Mouse (Mus musculus): ENCODE results near the gene Pou3f3. TPM values are rescaled to one million over a fixed set of nuclear protein-coding genes. Genes with fewer than 3 reads are reported as not detected.

Gene Pou3f3
- polyA plus RNA-seq, 1 experiment = not detected

GRCm38 (mm10) chr1:42709024-42709423 is 13.5 kb downstream of the Pou3f3 start:
- no peak for TF ChIP-seq POLR2A (IDR thresholded peaks at IDR 0.05; ENCODE audit: borderline replicate concordance, low read depth, low read length)
- TF ChIP-seq CTCF (IDR thresholded peaks at IDR 0.05; ENCODE audit: low read depth, low read length) = no peak
- H3K27ac ChIP-seq (ENCODE audit: insufficient read depth, low read depth, low read length) = no peak overlapping the region
- no peak overlapping the region for H3K4me3 ChIP-seq (ENCODE audit: insufficient read depth, low read length)
- no peaks in the 10 kb centered on the region for H3K4me1 ChIP-seq (ENCODE audit: control insufficient read depth, insufficient read depth, low read length)

GRCm38 (mm10) chr1:42709431-42710160 is 14.0 kb downstream of the Pou3f3 start:
- Histone ChIP-seq H3K4me1 (ENCODE audit: control insufficient read depth, insufficient read depth, low read length) (no peaks in the 10 kb centered on the region), H3K4me3 (ENCODE audit: insufficient read depth, low read length) (no peak overlapping the region), H3K27ac (ENCODE audit: insufficient read depth, low read depth, low read length) (no peak overlapping the region)
- TF ChIP-seq POLR2A (IDR thresholded peaks at IDR 0.05; ENCODE audit: borderline replicate concordance, low read depth, low read length) (no peak), CTCF (IDR thresholded peaks at IDR 0.05; ENCODE audit: low read depth, low read length) (no peak)

- no peaks in the 10 kb centered on the region for H3K4me1 ChIP-seq (ENCODE audit: control insufficient read depth, insufficient read depth, low read length)
- no peak overlapping the region for H3K4me3 ChIP-seq (ENCODE audit: insufficient read depth, low read length)
- H3K27ac ChIP-seq (ENCODE audit: insufficient read depth, low read depth, low read length) = no peak overlapping the region
- no peak for TF ChIP-seq POLR2A (IDR thresholded peaks at IDR 0.05; ENCODE audit: borderline replicate concordance, low read depth, low read length)
- no peak for TF ChIP-seq CTCF (IDR thresholded peaks at IDR 0.05; ENCODE audit: low read depth, low read length)
Measured at GRCm38 (mm10) chr1:42710234-42710633, 14.7 kb downstream of the Pou3f3 start.

GRCm38 (mm10) chr1:42710995-42711394 is 15.4 kb downstream of the Pou3f3 start:
- no peak overlapping the region for H3K27ac ChIP-seq (ENCODE audit: insufficient read depth, low read depth, low read length)
- no peak for TF ChIP-seq CTCF (IDR thresholded peaks at IDR 0.05; ENCODE audit: low read depth, low read length)
- TF ChIP-seq POLR2A (IDR thresholded peaks at IDR 0.05; ENCODE audit: borderline replicate concordance, low read depth, low read length) = no peak
- H3K4me3 ChIP-seq (ENCODE audit: insufficient read depth, low read length) = no peak overlapping the region
- H3K4me1 ChIP-seq (ENCODE audit: control insufficient read depth, insufficient read depth, low read length) = no peaks in the 10 kb centered on the region

GRCm38 (mm10) chr1:42711456-42712310 is 16.1 kb downstream of the Pou3f3 start:
- no peak for TF ChIP-seq CTCF (IDR thresholded peaks at IDR 0.05; ENCODE audit: low read depth, low read length)
- no peak for TF ChIP-seq POLR2A (IDR thresholded peaks at IDR 0.05; ENCODE audit: borderline replicate concordance, low read depth, low read length)
- Histone ChIP-seq H3K27ac (ENCODE audit: insufficient read depth, low read depth, low read length) (no peak overlapping the region), H3K4me3 (ENCODE audit: insufficient read depth, low read length) (no peak overlapping the region), H3K4me1 (ENCODE audit: control insufficient read depth, insufficient read depth, low read length) (no peaks in the 10 kb centered on the region)

GRCm38 (mm10) chr1:42712311-42712690 is 16.7 kb downstream of the Pou3f3 start:
- Histone ChIP-seq H3K4me3 (ENCODE audit: insufficient read depth, low read length) (no peak overlapping the region), H3K27ac (ENCODE audit: insufficient read depth, low read depth, low read length) (no peak overlapping the region), H3K4me1 (ENCODE audit: control insufficient read depth, insufficient read depth, low read length) (no peaks in the 10 kb centered on the region)
- TF ChIP-seq CTCF (IDR thresholded peaks at IDR 0.05; ENCODE audit: low read depth, low read length) (no peak), POLR2A (IDR thresholded peaks at IDR 0.05; ENCODE audit: borderline replicate concordance, low read depth, low read length) (no peak)

GRCm38 (mm10) chr1:42713104-42713932 is 17.8 kb downstream of the Pou3f3 start:
- no peak for TF ChIP-seq CTCF (IDR thresholded peaks at IDR 0.05; ENCODE audit: low read depth, low read length)
- no peak for TF ChIP-seq POLR2A (IDR thresholded peaks at IDR 0.05; ENCODE audit: borderline replicate concordance, low read depth, low read length)
- no peaks in the 10 kb centered on the region for H3K4me1 ChIP-seq (ENCODE audit: control insufficient read depth, insufficient read depth, low read length)
- peak overlapping the region; percentile 49 for H3K4me3 ChIP-seq (ENCODE audit: insufficient read depth, low read length)
- H3K27ac ChIP-seq (ENCODE audit: insufficient read depth, low read depth, low read length) = no peak overlapping the region

- H3K4me3 ChIP-seq (ENCODE audit: insufficient read depth, low read length) = peak overlapping the region; percentile 49; the same call in 1 of the 2 replicates
- no peak for TF ChIP-seq CTCF (IDR thresholded peaks at IDR 0.05; ENCODE audit: low read depth, low read length)
- TF ChIP-seq POLR2A (IDR thresholded peaks at IDR 0.05; ENCODE audit: borderline replicate concordance, low read depth, low read length) = no peak
- H3K4me1 ChIP-seq (ENCODE audit: control insufficient read depth, insufficient read depth, low read length) = no peaks in the 10 kb centered on the region
- no peak overlapping the region for H3K27ac ChIP-seq (ENCODE audit: insufficient read depth, low read depth, low read length)
Measured at GRCm38 (mm10) chr1:42714016-42714931, 18.7 kb downstream of the Pou3f3 start.

- Histone ChIP-seq H3K27ac (ENCODE audit: insufficient read depth, low read depth, low read length) (no peak overlapping the region), H3K4me3 (ENCODE audit: insufficient read depth, low read length) (no peak overlapping the region), H3K4me1 (ENCODE audit: control insufficient read depth, insufficient read depth, low read length) (no peaks in the 10 kb centered on the region)
- no peak for TF ChIP-seq CTCF (IDR thresholded peaks at IDR 0.05; ENCODE audit: low read depth, low read length)
Measured at GRCm38 (mm10) chr1:42718549-42718948, 23.0 kb downstream of the Pou3f3 start.

All from bone marrow macrophage, adult 2 months (primary cell).